Mouse (Mus musculus) limb, embryonic 12.5 days (tissue): ENCODE data around the gene Mfsd8. TPM values are rescaled to one million over a fixed set of nuclear protein-coding genes. Genes with fewer than 3 reads are reported as not detected.
"Not testable (repeated sequence)": the region's sequence is repeated elsewhere in the genome, so short reads cannot be mapped to it uniquely, and the experiment has no call there.

Source experiments
- ATAC-seq: fragments of 200-750 bp; cut with Nextera tagmentation; 2 replicates; pipeline ENCODE4 v1.8.0; 2017; ENCODE audit warnings: low read depth, moderate TSS enrichment; ENCODE audit not compliant: insufficient number of reproducible peaks, insufficient read depth, low FRiP score, low TSS enrichment
- H3K27ac ChIP-seq: fragments of 300-500 bp; sonication (generic); 2 replicates; pipeline ENCODE4 v1.5.1; 2016; ENCODE audit warnings: mild to moderate bottlenecking, moderate library complexity
- H3K27me3 ChIP-seq: fragments of 300-500 bp; sonication (generic); 2 replicates; pipeline ENCODE4 v1.6.1; 2016; ENCODE audit warnings: mild to moderate bottlenecking, moderate library complexity
- H3K36me3 ChIP-seq: fragments of 300-500 bp; sonication (generic); 2 replicates; pipeline ENCODE4 v1.6.1; 2016; ENCODE audit warnings: mild to moderate bottlenecking, moderate library complexity
- H3K4me1 ChIP-seq: fragments of 300-500 bp; sonication (generic); replicated peaks from 2 replicates; pipeline ENCODE4 v1.6.1; 2016
- H3K4me2 ChIP-seq: fragments of 300-500 bp; sonication (generic); 2 replicates; pipeline ENCODE4 v1.6.1; 2016; ENCODE audit warnings: mild to moderate bottlenecking, moderate library complexity
- H3K4me3 ChIP-seq: fragments of 300-500 bp; sonication (generic); replicated peaks from 2 replicates; pipeline ENCODE4 v1.5.1; 2016; ENCODE audit warnings: mild to moderate bottlenecking
- H3K9ac ChIP-seq: fragments of 300-500 bp; sonication (generic); replicated peaks from 2 replicates; pipeline ENCODE4 v1.6.1; 2016; ENCODE audit warnings: mild to moderate bottlenecking, moderate library complexity
- H3K9me3 ChIP-seq: fragments of 300-500 bp; sonication (generic); 2 replicates; pipeline ENCODE4 v1.6.1; 2016; ENCODE audit warnings: mild to moderate bottlenecking, moderate library complexity
- WGBS: fragments of 180-500 bp; shearing (Covaris S2); methylation state at CpG from one replicate; pipeline ENCODE4 v1.1.7; 2016; 5-methylcytosine and 5-hydroxymethylcytosine counted together
- polyA plus RNA-seq: library from polyadenylated mRNA; unstranded; fragments of >200 nt; fragmentation: Nextera tagmentation; extraction: Ambion mirVana; gene quantifications from 2 replicates; pipeline ENCODE4 v1.2.1, GENCODE M21; 2016

Mfsd8 gene
- 5.6 and 6.8 TPM in 2 replicates for polyA plus RNA-seq

- H3K36me3 ChIP-seq, H3K4me1 ChIP-seq, H3K9me3 ChIP-seq, H3K27me3 ChIP-seq: not testable (repeated sequence)
- peak within 1 kb of the TSS; percentile 49 for H3K4me3 ChIP-seq
- peak; percentile 98 for ATAC-seq
- H3K4me2 ChIP-seq = peak within 1 kb of the TSS; percentile 65
- H3K27ac ChIP-seq = peak within 1 kb of the TSS; percentile 74
- peak within 1 kb of the TSS; percentile 57 for H3K9ac ChIP-seq
- under 1% methylated on average over 39 of the region's 39 CpGs for whole genome bisulfite sequencing
Observed at GRCm38 (mm10) chr3:40846473-40846956, at the start of gene Mfsd8. Gene Mfsd8 (minus strand): TSS chr3:40846886.

DNA sequence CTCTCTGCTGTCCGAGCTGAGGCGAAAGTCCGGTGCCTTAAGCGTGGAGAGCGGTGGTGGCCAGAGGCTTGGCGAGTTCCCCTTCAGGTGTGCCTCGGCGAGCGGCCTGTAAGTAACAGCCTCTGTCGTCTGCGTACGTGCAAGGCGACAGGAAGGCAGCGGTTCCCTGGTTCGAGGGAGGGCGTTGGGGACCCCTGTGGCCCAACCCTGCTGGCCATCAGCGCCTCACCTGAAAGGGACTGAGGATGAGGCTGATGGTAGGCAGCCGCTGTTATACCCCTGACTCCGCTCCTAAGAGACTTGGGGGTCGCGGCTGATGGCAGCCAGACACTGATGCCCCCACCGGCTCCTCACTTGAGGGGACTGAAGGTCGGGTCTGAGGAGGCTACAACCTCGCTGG lies 47.6 kb upstream of the Mfsd8 start:
- not testable (repeated sequence) for H3K36me3 ChIP-seq, ATAC-seq
- 1% methylated on average over 20 of the region's 24 CpGs for WGBS

DNA sequence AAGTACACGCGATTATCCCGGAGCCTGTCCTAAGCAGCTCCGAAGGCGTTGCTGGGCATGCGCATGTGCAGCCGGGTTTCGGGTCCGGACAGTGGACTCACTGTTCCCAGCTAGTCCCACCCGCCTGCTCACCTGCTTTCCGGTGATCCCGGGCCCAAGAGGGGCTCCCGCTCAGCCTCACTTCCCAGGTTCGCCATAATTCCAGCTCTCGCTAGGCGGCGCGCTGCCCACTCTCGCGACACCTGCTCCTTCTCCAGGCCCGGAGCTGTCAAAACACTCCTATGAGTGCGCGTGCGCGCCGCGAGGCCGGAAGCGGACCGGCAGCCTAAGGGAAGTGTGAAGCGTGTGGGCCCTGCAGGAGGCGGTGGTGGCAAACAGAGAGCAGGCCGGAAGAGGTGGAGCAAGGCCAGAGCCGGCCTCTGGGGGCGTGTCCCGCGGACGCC lies 47.2 kb upstream of the Mfsd8 start:
- H3K27me3 ChIP-seq, H3K36me3 ChIP-seq, H3K4me1 ChIP-seq, H3K9me3 ChIP-seq: not testable (repeated sequence)
- Histone ChIP-seq H3K4me3 (peak overlapping the region; percentile 52), H3K4me2 (peak overlapping the region; percentile 72), H3K9ac (peak overlapping the region; percentile 48; the same call in 1 of the 2 replicates), H3K27ac (peak overlapping the region; percentile 42; the same call in 1 of the 2 replicates)
- peak; percentile 100 for ATAC-seq
- under 1% methylated on average over 37 of the region's 38 CpGs for WGBS

More for the DNA sequence above, 47.6 kb upstream of the Mfsd8 start:
- Histone ChIP-seq H3K27ac (0 out of 2 replicates have a peak overlapping the region, but pooled peaks have one; percentile 12), H3K4me2 (peak overlapping the region; percentile 72), H3K9ac (peak overlapping the region; percentile 61; the same call in 1 of the 2 replicates), H3K4me3 (peak overlapping the region; percentile 52)
- not testable (repeated sequence) for H3K9me3 ChIP-seq, H3K4me1 ChIP-seq, H3K27me3 ChIP-seq

- not testable (repeated sequence) for H3K4me2 ChIP-seq, H3K27ac ChIP-seq, H3K4me1 ChIP-seq, H3K4me3 ChIP-seq, H3K36me3 ChIP-seq, H3K9ac ChIP-seq, ATAC-seq, H3K9me3 ChIP-seq, H3K27me3 ChIP-seq
- 96% methylated on average over 3 of the region's 3 CpGs for WGBS
Observed at GRCm38 (mm10) chr3:40853123-40853738, 6.5 kb upstream of the Mfsd8 start.

DNA sequence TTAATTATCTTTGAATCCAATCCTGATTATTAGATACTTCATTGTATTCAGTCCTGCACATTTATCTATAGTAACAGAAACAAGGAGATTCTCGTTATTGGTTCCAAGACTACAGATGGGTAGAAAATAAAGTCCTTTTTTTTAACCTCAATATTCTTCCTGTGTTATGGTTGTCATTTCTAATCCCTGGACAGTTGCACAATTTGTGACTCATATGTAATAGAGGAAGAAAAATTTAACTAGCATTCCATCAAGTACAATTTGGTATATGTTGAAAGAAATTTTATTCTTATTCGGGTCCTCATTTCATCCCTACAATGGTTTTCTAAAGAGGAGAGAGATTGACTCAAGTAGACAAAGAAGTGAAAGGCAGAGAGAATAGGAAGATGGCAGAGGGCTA lies 1.2 kb upstream of the Mfsd8 start:
- not testable (repeated sequence) for H3K4me2 ChIP-seq, H3K9me3 ChIP-seq, H3K9ac ChIP-seq, H3K27ac ChIP-seq, H3K36me3 ChIP-seq, H3K27me3 ChIP-seq, ATAC-seq, H3K4me1 ChIP-seq, H3K4me3 ChIP-seq
- 93% methylated on average over 2 of the region's 2 CpGs for WGBS

GRCm38 (mm10) chr3:40847018-40847417 lies 332 bp upstream of the Mfsd8 start:
- H3K27me3 ChIP-seq, H3K4me1 ChIP-seq, H3K36me3 ChIP-seq, ATAC-seq, H3K9me3 ChIP-seq, H3K27ac ChIP-seq: not testable (repeated sequence)
- WGBS = under 1% methylated on average over 18 of the region's 21 CpGs
- peak overlapping the region; percentile 49 for H3K4me3 ChIP-seq
- peak overlapping the region; percentile 44 for H3K9ac ChIP-seq
- peak overlapping the region; percentile 65 for H3K4me2 ChIP-seq

DNA sequence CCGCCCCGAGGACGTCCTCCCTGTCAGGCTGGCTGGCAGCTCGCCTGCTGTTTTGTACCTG lies 101 bp upstream of the Mfsd8 start, which contains the start of gene Abhd18:
Gene Abhd18, plus strand, starts transcription at position 14 of the 61 bp plus-strand sequence.
- 0% methylated on average over 2 of the region's 4 CpGs for WGBS
- H3K27ac ChIP-seq = peak within 1 kb of the TSS; percentile 74
- not testable (repeated sequence) for ATAC-seq

DNA sequence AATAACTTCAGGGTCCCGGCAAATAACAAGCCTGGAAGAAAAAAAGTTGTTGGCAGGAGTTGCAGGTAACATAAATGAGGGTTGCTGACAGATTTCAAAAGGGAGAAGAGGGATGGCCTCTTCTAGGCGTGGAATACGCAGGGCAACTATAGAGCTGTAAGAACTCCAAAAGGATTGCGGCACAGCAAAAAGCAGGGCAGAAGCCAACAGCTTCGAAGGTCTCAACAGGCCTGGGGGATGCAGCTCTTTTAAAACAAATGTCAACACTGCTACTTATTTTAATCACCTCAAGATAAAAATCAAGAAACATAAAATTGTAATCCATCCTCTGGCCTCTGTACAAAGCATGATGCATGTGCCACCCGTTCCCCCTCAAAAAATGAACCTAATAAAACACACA lies 1.2 kb downstream of the Mfsd8 start:
- not testable (repeated sequence) for H3K4me1 ChIP-seq, H3K27me3 ChIP-seq, ATAC-seq, H3K9ac ChIP-seq, H3K36me3 ChIP-seq, H3K4me3 ChIP-seq, H3K9me3 ChIP-seq, H3K27ac ChIP-seq
- H3K4me2 ChIP-seq = peak overlapping the region; percentile 65
- WGBS = 80% methylated on average over 6 of the region's 6 CpGs

More for the DNA sequence above, 101 bp upstream of the Mfsd8 start, which contains the start of gene Abhd18:
- Histone ChIP-seq H3K4me2 (peak within 1 kb of the TSS; percentile 65), H3K9ac (peak within 1 kb of the TSS; percentile 57), H3K4me3 (peak within 1 kb of the TSS; percentile 49)
- H3K4me1 ChIP-seq, H3K27me3 ChIP-seq, H3K9me3 ChIP-seq, H3K36me3 ChIP-seq: not testable (repeated sequence)

DNA sequence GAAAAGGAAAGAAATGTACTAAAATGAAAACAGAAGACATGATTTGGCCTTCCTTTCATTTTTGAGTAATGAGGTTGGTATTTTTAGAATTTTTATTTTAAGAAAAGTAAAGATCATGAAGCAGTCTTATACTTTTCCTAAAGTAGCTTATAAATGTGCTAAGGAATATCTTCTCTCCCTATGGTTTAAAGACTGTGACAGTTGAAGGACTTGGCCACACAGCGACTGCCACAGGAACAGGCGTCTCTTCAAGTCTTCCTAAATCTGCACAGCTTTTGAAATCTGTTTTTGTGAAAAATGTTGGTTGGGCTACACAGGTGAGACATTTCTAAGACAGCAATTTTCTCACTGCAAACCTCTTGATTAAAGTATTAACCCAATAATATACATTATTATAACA lies 33.4 kb downstream of the Mfsd8 start:
- no peak for ATAC-seq
- H3K9ac ChIP-seq = no peak overlapping the region
- WGBS = 92% methylated on average over 2 of the region's 2 CpGs
- H3K4me2 ChIP-seq = no peak overlapping the region
- no peaks in the 10 kb centered on the region for H3K9me3 ChIP-seq
- no peak overlapping the region for H3K27ac ChIP-seq
- no peaks in the 10 kb centered on the region for H3K27me3 ChIP-seq
- peaks cover 77% of the 10 kb centered on the region for H3K36me3 ChIP-seq
- H3K4me3 ChIP-seq = no peak overlapping the region
- no peaks in the 10 kb centered on the region for H3K4me1 ChIP-seq

DNA sequence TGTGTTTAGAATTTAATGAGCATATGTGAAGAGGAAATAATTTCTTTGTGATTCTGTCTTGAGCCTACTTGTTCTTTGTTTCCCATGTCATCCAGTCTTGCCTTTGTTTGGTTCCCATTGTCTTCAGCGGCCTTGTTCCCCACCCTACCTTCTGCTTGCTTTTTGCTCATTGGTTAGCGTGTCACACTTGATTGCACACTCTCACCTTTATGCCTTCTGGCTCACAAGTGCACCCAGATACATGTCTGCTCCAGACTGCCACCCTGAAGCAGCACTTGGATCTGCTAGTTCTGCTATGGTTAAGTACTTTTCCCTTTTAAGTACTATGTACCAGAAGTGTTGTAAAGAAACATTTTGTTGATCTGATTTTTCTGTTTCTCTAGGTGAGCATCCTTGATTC lies 36.8 kb downstream of the Mfsd8 start:
- Histone ChIP-seq H3K4me3 (no peak overlapping the region), H3K9me3 (no peaks in the 10 kb centered on the region), H3K4me1 (no peaks in the 10 kb centered on the region), H3K36me3 (peaks cover 76% of the 10 kb centered on the region), H3K9ac (no peak overlapping the region), H3K27me3 (no peaks in the 10 kb centered on the region), H3K27ac (no peak overlapping the region), H3K4me2 (no peak overlapping the region)
- 91% methylated on average over 2 of the region's 2 CpGs for WGBS
- ATAC-seq = no peak

- Histone ChIP-seq H3K4me1 (no peaks in the 10 kb centered on the region), H3K4me3 (no peak overlapping the region), H3K27me3 (no peaks in the 10 kb centered on the region), H3K36me3 (peaks cover 66% of the 10 kb centered on the region), H3K4me2 (no peak overlapping the region), H3K27ac (no peak overlapping the region), H3K9me3 (no peaks in the 10 kb centered on the region), H3K9ac (no peak overlapping the region)
- WGBS = 94% methylated on average over 10 of the region's 10 CpGs
- no peak for ATAC-seq
Observed at GRCm38 (mm10) chr3:40808686-40809085, 38.0 kb downstream of the Mfsd8 start.

DNA sequence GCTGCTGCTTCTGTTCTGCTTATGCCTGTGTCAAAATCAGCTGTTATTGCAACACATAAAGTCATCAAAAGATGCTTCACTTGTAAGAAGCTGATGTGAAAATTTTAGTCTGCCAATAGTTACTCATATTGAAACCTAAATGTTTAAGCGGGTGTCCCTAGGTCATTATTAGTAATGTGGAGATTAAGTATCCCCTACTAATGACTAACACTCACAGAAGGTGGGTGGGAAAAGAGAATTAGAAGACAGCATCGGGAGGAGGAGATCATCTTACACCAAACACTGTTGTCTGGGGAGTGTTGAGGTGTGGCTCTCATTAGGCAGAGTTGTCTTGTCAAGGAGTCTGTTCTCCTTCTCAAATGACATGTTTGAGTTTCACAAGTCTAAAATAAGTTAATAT lies 39.8 kb downstream of the Mfsd8 start:
- no peaks in the 10 kb centered on the region for H3K27me3 ChIP-seq
- peaks cover 59% of the 10 kb centered on the region for H3K36me3 ChIP-seq
- H3K4me2 ChIP-seq = no peak overlapping the region
- H3K9me3 ChIP-seq = no peaks in the 10 kb centered on the region
- H3K4me1 ChIP-seq = no peaks in the 10 kb centered on the region
- WGBS = 53% methylated on average over 2 of the region's 2 CpGs
- ATAC-seq = no peak
- H3K27ac ChIP-seq = no peak overlapping the region
- no peak overlapping the region for H3K9ac ChIP-seq
- H3K4me3 ChIP-seq = no peak overlapping the region
